Mouse (Mus musculus): ENCODE measurements around the gene 2200002J24Rik.
A peak's percentile ranks its signal among the peaks of the same experiment; 100 is the strongest.
"Not testable (repeated sequence)": the region's sequence is repeated elsewhere in the genome, so short reads cannot be mapped to it uniquely, and the experiment has no call there.

The 2200002J24Rik gene

GRCm38 (mm10) chr7:30728739-30729395 lies 30.1 kb downstream of the 2200002J24Rik start:
- no peak for DNase-seq (ENCODE audit: low spot score in 2 of 2)

- DNase-seq (ENCODE audit: low spot score in 2 of 2), result peak; percentile 87 to 96
Measured at GRCm38 (mm10) chr7:30729396-30730063, 30.8 kb downstream of the 2200002J24Rik start, which contains the start of gene Tmem147. Gene Tmem147, minus strand, starts transcription at chr7:30729540.

- not testable (repeated sequence) for DNase-seq (ENCODE audit: low spot score in 2 of 2)
Measured at GRCm38 (mm10) chr7:30730064-30730722, 31.5 kb downstream of the 2200002J24Rik start.

GRCm38 (mm10) chr7:30736211-30736610 lies 37.5 kb downstream of the 2200002J24Rik start:
- no peak for DNase-seq (ENCODE audit: low spot score in 2 of 2)

GRCm38 (mm10) chr7:30742570-30742969 lies 43.8 kb downstream of the 2200002J24Rik start:
- not testable (repeated sequence) for DNase-seq (ENCODE audit: low spot score in 2 of 2)

GRCm38 (mm10) chr7:30743617-30744016 lies 44.9 kb downstream of the 2200002J24Rik start, which contains the start of gene Gapdhs:
Gene Gapdhs, minus strand, starts transcription at chr7:30743681.
- not testable (repeated sequence) for DNase-seq (ENCODE audit: low spot score in 2 of 2)

- DNase-seq (ENCODE audit: low spot score in 2 of 2), result no peak
Measured at GRCm38 (mm10) chr7:30744022-30744598, 45.4 kb downstream of the 2200002J24Rik start.

GRCm38 (mm10) chr7:30747525-30748204 lies 48.9 kb downstream of the 2200002J24Rik start:
- no peak for DNase-seq (ENCODE audit: low spot score in 2 of 2)

Data from left cerebral cortex, adult 9 months (tissue).